In the genomic region with DNA sequence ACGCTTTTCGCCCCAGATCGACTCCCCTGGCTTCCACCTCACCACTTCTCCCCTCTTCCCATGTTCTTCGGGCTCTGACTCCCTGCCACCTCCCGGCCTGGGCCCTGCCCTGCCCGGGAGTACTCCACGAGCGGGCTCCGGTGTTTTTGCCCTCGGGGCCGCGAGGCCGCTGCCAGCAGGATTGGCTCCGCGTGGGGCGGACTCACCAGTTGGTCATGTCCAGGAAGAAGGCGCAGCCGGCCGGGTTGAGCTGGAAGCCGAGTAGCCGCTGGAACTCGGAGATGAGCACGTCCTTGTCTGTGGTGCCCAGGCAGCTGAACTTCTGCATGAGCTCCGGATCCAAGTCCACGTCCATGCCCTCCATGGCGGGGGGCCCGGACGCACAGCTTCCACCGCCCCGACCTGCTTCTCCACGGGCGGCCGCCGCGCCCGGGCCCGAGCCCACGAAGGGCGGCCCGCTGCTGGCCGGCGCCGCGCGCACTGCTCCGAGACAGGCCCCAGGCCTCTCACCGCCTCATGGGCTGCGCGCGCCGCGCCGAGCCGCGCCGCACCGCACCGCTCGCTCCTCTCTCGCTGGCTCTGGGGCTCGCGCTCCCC, we compare ENCODE assay signal across 8 mouse cellular contexts. TPM values are rescaled to one million over a fixed set of nuclear protein-coding genes. Genes with fewer than 3 reads are reported as not detected.
A peak's percentile ranks its signal among the peaks of the same experiment; 100 is the strongest.
DNase-seq lines count a peak whose midpoint lies in the region; ATAC-seq and TF ChIP-seq lines count a peak whose summit lies in the region.

No protein-coding gene starts in this region.

- no peak for TF ChIP-seq CTCF in kidney, adult 2 months (conservative IDR thresholded peaks at IDR 0.05; ENCODE audit: insufficient read depth, insufficient read length, low read depth, low read length)
- no peak for TF ChIP-seq CTCF in liver, adult 2 months (IDR thresholded peaks at IDR 0.05; ENCODE audit: low read depth, low read length)
- TF ChIP-seq CTCF in testis, adult 2 months (IDR thresholded peaks at IDR 0.05; ENCODE audit: control insufficient read depth, insufficient read depth, insufficient replicate concordance, low read depth, low read length): no peak

- H3K79me2 ChIP-seq in liver, adult 2 months (ENCODE audit: control insufficient read depth, insufficient read depth, low read length): peaks cover 37% of the 10 kb centered on the region; the same call in 1 of the 2 replicates
- peaks cover 50% of the 10 kb centered on the region for H3K79me2 ChIP-seq in myocyte (ENCODE audit: control insufficient read depth, insufficient read depth)

- H3ac ChIP-seq in myocyte (ENCODE audit: control insufficient read depth, insufficient read length): peak overlapping the region; percentile 66

- peak overlapping the region; percentile 93 for H3K9ac ChIP-seq in embryonic facial prominence, embryonic 11.5 days (replicated peaks; ENCODE audit: low read length)
- H3K9ac ChIP-seq in liver, adult 2 months (ENCODE audit: low read depth, low read length): peak overlapping the region; percentile 91

- no peak for TF ChIP-seq POLR2A in kidney, adult 2 months (IDR thresholded peaks at IDR 0.05; ENCODE audit: low read depth, low read length)
- TF ChIP-seq POLR2A in liver, adult 2 months (IDR thresholded peaks at IDR 0.05; ENCODE audit: extremely low read depth, insufficient read depth, low read length): peak; percentile 52; the same call in 1 of the 2 replicates
- TF ChIP-seq POLR2A in myocyte (IDR thresholded peaks at IDR 0.05; ENCODE audit: insufficient read length, low read depth): no peak
- no peak for TF ChIP-seq POLR2A in testis, adult 2 months (IDR thresholded peaks at IDR 0.05; ENCODE audit: control insufficient read depth, low read depth, low read length)

- peak overlapping the region; percentile 59 for H3K27ac ChIP-seq in embryonic facial prominence, embryonic 11.5 days (replicated peaks; ENCODE audit: low read depth, low read length)
- H3K27ac ChIP-seq in kidney, adult 2 months (ENCODE audit: insufficient read depth, low read depth, low read length): peak overlapping the region; percentile 73
- H3K27ac ChIP-seq in liver, adult 2 months (replicated peaks; ENCODE audit: insufficient read depth, low read depth, low read length): peak overlapping the region; percentile 97
- H3K27ac ChIP-seq in testis, adult 2 months (ENCODE audit: control insufficient read depth, insufficient read depth, low read depth, low read length): peak overlapping the region; percentile 89

- H3K4me3 ChIP-seq in embryonic facial prominence, embryonic 11.5 days (ENCODE audit: low read depth, low read length): peak overlapping the region; percentile 97
- H3K4me3 ChIP-seq in kidney, adult 2 months (ENCODE audit: insufficient read depth, low read depth, low read length): peak overlapping the region; percentile 77
- peak overlapping the region; percentile 91 for H3K4me3 ChIP-seq in liver, adult 2 months (ENCODE audit: insufficient read depth, low read depth, low read length)
- H3K4me3 ChIP-seq in myocyte: peak overlapping the region; percentile 87
- peak overlapping the region; percentile 94 for H3K4me3 ChIP-seq in testis, adult 2 months (ENCODE audit: control insufficient read depth, low read depth, low read length)

- no peaks in the 10 kb centered on the region for H3K9me3 ChIP-seq in embryonic facial prominence, embryonic 11.5 days (replicated peaks; ENCODE audit: control insufficient read depth, low read length)

- WGBS in embryonic facial prominence, embryonic 11.5 days: 0% methylated on average over 55 of the region's 62 CpGs
- WGBS in kidney, adult 2 months: under 1% methylated on average over 60 of the region's 62 CpGs
- under 1% methylated on average over 59 of the region's 62 CpGs for WGBS in liver, adult 2 months

- peak overlapping the region; percentile 85 for H3K4me2 ChIP-seq in embryonic facial prominence, embryonic 11.5 days (ENCODE audit: low read depth, low read length)
- H3K4me2 ChIP-seq in myocyte (ENCODE audit: low read depth): peak overlapping the region; percentile 99

- H3K27me3 ChIP-seq in embryonic facial prominence, embryonic 11.5 days (ENCODE audit: control insufficient read depth, insufficient read depth, low read length): no peaks in the 10 kb centered on the region
- H3K27me3 ChIP-seq in kidney, adult 2 months (replicated peaks; ENCODE audit: control insufficient read depth, insufficient read depth, low read length): no peaks in the 10 kb centered on the region
- H3K27me3 ChIP-seq in liver, adult 2 months (ENCODE audit: control insufficient read depth, insufficient read depth, low read length): no peaks in the 10 kb centered on the region
- H3K27me3 ChIP-seq in myocyte (ENCODE audit: control insufficient read depth, insufficient read depth, insufficient read length): no peaks in the 10 kb centered on the region
- H3K27me3 ChIP-seq in testis, adult 2 months (ENCODE audit: control insufficient read depth, insufficient read depth, low read length): no peaks in the 10 kb centered on the region

- peak; percentile 80 for ATAC-seq in embryonic facial prominence, embryonic 11.5 days (replicated peaks; ENCODE audit: insufficient number of reproducible peaks, low FRiP score, low TSS enrichment, low read depth)
- peak; percentile 1; the same call in 1 of the 2 replicates for ATAC-seq in granulocyte monocyte progenitor cell, adult 5-6 weeks (replicated peaks; ENCODE audit: poor library complexity, severe bottlenecking)

- H3K36me3 ChIP-seq in embryonic facial prominence, embryonic 11.5 days (replicated peaks; ENCODE audit: control insufficient read depth, insufficient read depth, low read depth, low read length): no peaks in the 10 kb centered on the region
- H3K36me3 ChIP-seq in kidney, adult 2 months (ENCODE audit: control insufficient read depth, insufficient read depth, low read length): no peaks in the 10 kb centered on the region
- H3K36me3 ChIP-seq in liver, adult 2 months (ENCODE audit: control insufficient read depth, insufficient read depth, low read length): no peaks in the 10 kb centered on the region
- no peaks in the 10 kb centered on the region for H3K36me3 ChIP-seq in myocyte (ENCODE audit: control insufficient read depth, insufficient read depth)
- H3K36me3 ChIP-seq in testis, adult 2 months (ENCODE audit: control insufficient read depth, insufficient read depth, low read length): no peaks in the 10 kb centered on the region

- intact Hi-C loops in left cerebral cortex, postnatal 4 days (cut with DNase I): no loop called here

- peak; percentile 35 for DNase-seq in left cerebral cortex, adult 11 months (ENCODE audit: low spot score)
- DNase-seq in left cerebral cortex, postnatal 4 days: no peak
- no peak for DNase-seq in embryonic facial prominence, embryonic 11.5 days (ENCODE audit: low spot score)
- peak; percentile 69 for DNase-seq in kidney, adult 2 months
- DNase-seq in liver, adult 2 months (ENCODE audit: extremely low read depth, low read depth, low spot score): no peak

- no peaks in the 10 kb centered on the region for H3K4me1 ChIP-seq in embryonic facial prominence, embryonic 11.5 days (ENCODE audit: control insufficient read depth, insufficient read depth, low read length)
- peaks cover 14% of the 10 kb centered on the region for H3K4me1 ChIP-seq in kidney, adult 2 months (ENCODE audit: control insufficient read depth, insufficient read depth, low read length)
- H3K4me1 ChIP-seq in liver, adult 2 months (ENCODE audit: control insufficient read depth, insufficient read depth, low read length): peaks cover 26% of the 10 kb centered on the region
- peaks cover 13% of the 10 kb centered on the region for H3K4me1 ChIP-seq in testis, adult 2 months (ENCODE audit: control insufficient read depth, insufficient read depth, low read length)

TF ChIP-seq in myocyte, 11 proteins besides CTCF, POLR2A, EP300 and RAD21:
- no peak for TF ChIP-seq E2F4 (IDR thresholded peaks at IDR 0.05; ENCODE audit: insufficient read depth)

RNA-seq across cellular contexts. Expression of gene D17Wsu92e, which starts 0.4 kb away (rescaled TPM):
- total RNA-seq in left cerebral cortex, postnatal 4 days (2021): 10 to 100 TPM; 90.2 to 90.3 TPM
- 12.4 and 12.7 TPM in 2 replicates for polyA plus RNA-seq in embryonic facial prominence, embryonic 11.5 days (2014; fragmentation: Nextera tagmentation; extraction: Ambion mirVana)
- total RNA-seq in granulocyte monocyte progenitor cell, adult 5-6 weeks (2014; fragmentation: Nextera tagmentation): 47.9 and 51.2 TPM in 2 replicates
- total RNA-seq in granulocyte monocyte progenitor cell, adult 5-6 weeks (2017): 46.3 and 50.6 TPM in 2 replicates
- 162 and 189 TPM in 2 replicates for polyA plus RNA-seq in kidney, adult 2 months (2012; rRNA removed)
- total RNA-seq in liver, adult 2 months (2014; rRNA removed): 93.0 and 117 TPM in 2 replicates
- polyA plus RNA-seq in liver, adult 2 months (2012; rRNA removed): 159 and 178 TPM in 2 replicates
- polyA plus RNA-seq in myocyte (2012; fragmentation: generic; extraction: Trizol): 79.4 TPM
- 109 and 111 TPM in 2 replicates for polyA plus RNA-seq in testis, adult 2 months (2012; rRNA removed)

RNA-seq across cellular contexts. Expression of gene Snrpc, which starts 17.9 kb away (rescaled TPM):
- 100 to 1,000 TPM in 1 of 2 experiments, 10 to 100 TPM in 1; 97.7 to 108 TPM for total RNA-seq in left cerebral cortex, postnatal 4 days (2021)
- polyA plus RNA-seq in embryonic facial prominence, embryonic 11.5 days (2014; fragmentation: Nextera tagmentation; extraction: Ambion mirVana): 355 and 368 TPM in 2 replicates
- total RNA-seq in granulocyte monocyte progenitor cell, adult 5-6 weeks (2014; fragmentation: Nextera tagmentation): 132 and 184 TPM in 2 replicates
- total RNA-seq in granulocyte monocyte progenitor cell, adult 5-6 weeks (2017): 117 and 161 TPM in 2 replicates
- polyA plus RNA-seq in kidney, adult 2 months (2012; rRNA removed): 55.8 and 61.2 TPM in 2 replicates
- total RNA-seq in liver, adult 2 months (2014; rRNA removed): 24.4 and 27.1 TPM in 2 replicates
- 42.2 and 49.6 TPM in 2 replicates for polyA plus RNA-seq in liver, adult 2 months (2012; rRNA removed)
- polyA plus RNA-seq in myocyte (2012; fragmentation: generic; extraction: Trizol): 251 TPM
- 173 and 198 TPM in 2 replicates for polyA plus RNA-seq in testis, adult 2 months (2012; rRNA removed)

RNA-seq across cellular contexts. Expression of gene Uhrf1bp1, which starts 36.2 kb away (rescaled TPM):
- total RNA-seq in left cerebral cortex, postnatal 4 days (2021): 10 to 100 TPM; 25.6 to 29.4 TPM
- 5.2 and 6.4 TPM in 2 replicates for polyA plus RNA-seq in embryonic facial prominence, embryonic 11.5 days (2014; fragmentation: Nextera tagmentation; extraction: Ambion mirVana)
- 13.6 and 19.4 TPM in 2 replicates for total RNA-seq in granulocyte monocyte progenitor cell, adult 5-6 weeks (2014; fragmentation: Nextera tagmentation)
- 6.7 and 6.9 TPM in 2 replicates for total RNA-seq in granulocyte monocyte progenitor cell, adult 5-6 weeks (2017)
- polyA plus RNA-seq in kidney, adult 2 months (2012; rRNA removed): 8.0 and 9.6 TPM in 2 replicates
- 5.0 and 5.5 TPM in 2 replicates for total RNA-seq in liver, adult 2 months (2014; rRNA removed)
- 7.0 and 7.2 TPM in 2 replicates for polyA plus RNA-seq in liver, adult 2 months (2012; rRNA removed)
- 16.4 TPM for polyA plus RNA-seq in myocyte (2012; fragmentation: generic; extraction: Trizol)
- polyA plus RNA-seq in testis, adult 2 months (2012; rRNA removed): 16.7 and 17.0 TPM in 2 replicates

Comparison
In these comparisons a context has a peak if more than half of its experiments do, and no peak if none do; other contexts are left out.
1. DNase-seq: peak in left cerebral cortex, adult 11 months (single experiment) and kidney, adult 2 months (single experiment); none in left cerebral cortex, postnatal 4 days (single experiment), embryonic facial prominence, embryonic 11.5 days (single experiment) and liver, adult 2 months (single experiment).
2. Peak in every context shown above with its lines, with median percentiles within 50 percentile points of each other: H3K27ac ChIP-seq and H3K4me3 ChIP-seq.